Mouse (Mus musculus): ENCODE data around the gene Mybpc3. TPM values are rescaled to one million over a fixed set of nuclear protein-coding genes. Genes with fewer than 3 reads are reported as not detected.
A peak's percentile ranks its signal among the peaks of the same experiment; 100 is the strongest.

Gene Mybpc3
- polyA plus RNA-seq, 1 experiment from 2014 or later: 0.07 TPM

- no peaks in the 10 kb centered on the region for H3K27me3 ChIP-seq (ENCODE audit: control insufficient read depth, insufficient read depth, low read length)
- TF ChIP-seq EP300 (optimal IDR thresholded peaks at IDR 0.05): no peak
- 0 out of 2 replicates have a peak, but pooled peaks have one; percentile 2 for TF ChIP-seq CTCF (IDR thresholded peaks at IDR 0.05; ENCODE audit: low read depth)
- WGBS: 87% methylated on average over 6 of the region's 6 CpGs
- no peak overlapping the region for H3K4me3 ChIP-seq (ENCODE audit: low read depth, low read length)
- no peak for DNase-seq (ENCODE audit: low spot score)
- H3K27ac ChIP-seq (replicated peaks): no peak overlapping the region
- no peaks in the 10 kb centered on the region for H3K4me1 ChIP-seq (replicated peaks; ENCODE audit: control insufficient read depth, insufficient read depth)
- no peak overlapping the region for H3K4me2 ChIP-seq (replicated peaks; ENCODE audit: low read depth)
- no peak overlapping the region for H3K9ac ChIP-seq (ENCODE audit: low read length)
- H3K9me3 ChIP-seq (ENCODE audit: control insufficient read depth, low read length): no peaks in the 10 kb centered on the region
- peaks cover 6% of the 10 kb centered on the region; the same call in 1 of the 2 replicates for H3K36me3 ChIP-seq (ENCODE audit: control insufficient read depth, insufficient read depth, low read length)
- ATAC-seq (ENCODE audit: low FRiP score, low TSS enrichment): no peak
Measured at GRCm38 (mm10) chr2:91142920-91143319, 25.0 kb downstream of the Mybpc3 start.

GRCm38 (mm10) chr2:91143401-91143800 is 25.5 kb downstream of the Mybpc3 start:
- Histone ChIP-seq H3K4me2 (replicated peaks; ENCODE audit: low read depth) (no peak overlapping the region), H3K9me3 (ENCODE audit: control insufficient read depth, low read length) (no peaks in the 10 kb centered on the region), H3K4me1 (replicated peaks; ENCODE audit: control insufficient read depth, insufficient read depth) (no peaks in the 10 kb centered on the region), H3K27ac (replicated peaks) (no peak overlapping the region), H3K4me3 (ENCODE audit: low read depth, low read length) (no peak overlapping the region), H3K9ac (ENCODE audit: low read length) (no peak overlapping the region), H3K27me3 (ENCODE audit: control insufficient read depth, insufficient read depth, low read length) (no peaks in the 10 kb centered on the region), H3K36me3 (ENCODE audit: control insufficient read depth, insufficient read depth, low read length) (peaks cover 4% of the 10 kb centered on the region; the same call in 1 of the 2 replicates)
- no peak for ATAC-seq (ENCODE audit: low FRiP score, low TSS enrichment)
- TF ChIP-seq CTCF (IDR thresholded peaks at IDR 0.05; ENCODE audit: low read depth): no peak
- no peak for TF ChIP-seq EP300 (optimal IDR thresholded peaks at IDR 0.05)
- no peak for DNase-seq (ENCODE audit: low spot score)
- 91% methylated on average over 11 of the region's 11 CpGs for WGBS

- Histone ChIP-seq H3K9ac (ENCODE audit: low read length) (no peak overlapping the region), H3K9me3 (ENCODE audit: control insufficient read depth, low read length) (no peaks in the 10 kb centered on the region), H3K36me3 (ENCODE audit: control insufficient read depth, insufficient read depth, low read length) (peaks cover 4% of the 10 kb centered on the region), H3K27me3 (ENCODE audit: control insufficient read depth, insufficient read depth, low read length) (no peaks in the 10 kb centered on the region), H3K4me3 (ENCODE audit: low read depth, low read length) (no peak overlapping the region), H3K4me2 (replicated peaks; ENCODE audit: low read depth) (no peak overlapping the region), H3K27ac (replicated peaks) (no peak overlapping the region), H3K4me1 (replicated peaks; ENCODE audit: control insufficient read depth, insufficient read depth) (no peaks in the 10 kb centered on the region)
- DNase-seq (ENCODE audit: low spot score) (no peak), ATAC-seq (ENCODE audit: low FRiP score, low TSS enrichment) (no peak)
- no peak for TF ChIP-seq CTCF (IDR thresholded peaks at IDR 0.05; ENCODE audit: low read depth)
- TF ChIP-seq EP300 (optimal IDR thresholded peaks at IDR 0.05): no peak
Measured at GRCm38 (mm10) chr2:91148101-91148500, 30.2 kb downstream of the Mybpc3 start.

GRCm38 (mm10) chr2:91151331-91151730 is 33.4 kb downstream of the Mybpc3 start:
- no peak for ATAC-seq (ENCODE audit: low FRiP score, low TSS enrichment)
- 74% methylated on average over 1 of the region's 1 CpGs for WGBS
- TF ChIP-seq CTCF (IDR thresholded peaks at IDR 0.05; ENCODE audit: low read depth) (no peak), EP300 (optimal IDR thresholded peaks at IDR 0.05) (no peak)
- no peak overlapping the region for H3K27ac ChIP-seq (replicated peaks)
- no peak overlapping the region for H3K4me3 ChIP-seq (ENCODE audit: low read depth, low read length)
- no peaks in the 10 kb centered on the region for H3K27me3 ChIP-seq (ENCODE audit: control insufficient read depth, insufficient read depth, low read length)
- no peaks in the 10 kb centered on the region for H3K9me3 ChIP-seq (ENCODE audit: control insufficient read depth, low read length)
- H3K4me2 ChIP-seq (replicated peaks; ENCODE audit: low read depth): no peak overlapping the region
- H3K4me1 ChIP-seq (replicated peaks; ENCODE audit: control insufficient read depth, insufficient read depth): no peaks in the 10 kb centered on the region
- peaks cover 4% of the 10 kb centered on the region for H3K36me3 ChIP-seq (ENCODE audit: control insufficient read depth, insufficient read depth, low read length)
- no peak for DNase-seq (ENCODE audit: low spot score)
- no peak overlapping the region for H3K9ac ChIP-seq (ENCODE audit: low read length)

- TF ChIP-seq EP300 (optimal IDR thresholded peaks at IDR 0.05): no peak
- TF ChIP-seq CTCF (IDR thresholded peaks at IDR 0.05; ENCODE audit: low read depth): no peak
- Histone ChIP-seq H3K27me3 (ENCODE audit: control insufficient read depth, insufficient read depth, low read length) (no peaks in the 10 kb centered on the region), H3K4me3 (ENCODE audit: low read depth, low read length) (no peak overlapping the region), H3K27ac (replicated peaks) (no peak overlapping the region), H3K4me1 (replicated peaks; ENCODE audit: control insufficient read depth, insufficient read depth) (no peaks in the 10 kb centered on the region), H3K36me3 (ENCODE audit: control insufficient read depth, insufficient read depth, low read length) (peaks cover 4% of the 10 kb centered on the region; the same call in 1 of the 2 replicates), H3K4me2 (replicated peaks; ENCODE audit: low read depth) (no peak overlapping the region), H3K9me3 (ENCODE audit: control insufficient read depth, low read length) (no peaks in the 10 kb centered on the region), H3K9ac (ENCODE audit: low read length) (no peak overlapping the region)
- DNase-seq (ENCODE audit: low spot score) (no peak), ATAC-seq (ENCODE audit: low FRiP score, low TSS enrichment) (no peak)
- 60% methylated on average over 3 of the region's 3 CpGs for WGBS
Measured at GRCm38 (mm10) chr2:91152885-91153377, 35.0 kb downstream of the Mybpc3 start.

GRCm38 (mm10) chr2:91154091-91154490 is 36.1 kb downstream of the Mybpc3 start:
- no peak for TF ChIP-seq EP300 (optimal IDR thresholded peaks at IDR 0.05)
- TF ChIP-seq CTCF (IDR thresholded peaks at IDR 0.05; ENCODE audit: low read depth): no peak
- H3K4me1 ChIP-seq (replicated peaks; ENCODE audit: control insufficient read depth, insufficient read depth): no peaks in the 10 kb centered on the region
- peaks cover 4% of the 10 kb centered on the region; the same call in 1 of the 2 replicates for H3K36me3 ChIP-seq (ENCODE audit: control insufficient read depth, insufficient read depth, low read length)
- no peaks in the 10 kb centered on the region for H3K9me3 ChIP-seq (ENCODE audit: control insufficient read depth, low read length)
- ATAC-seq (ENCODE audit: low FRiP score, low TSS enrichment) (no peak), DNase-seq (ENCODE audit: low spot score) (no peak)
- whole genome bisulfite sequencing: 92% methylated on average over 3 of the region's 3 CpGs
- no peak overlapping the region for H3K4me2 ChIP-seq (replicated peaks; ENCODE audit: low read depth)
- H3K27me3 ChIP-seq (ENCODE audit: control insufficient read depth, insufficient read depth, low read length): no peaks in the 10 kb centered on the region
- H3K4me3 ChIP-seq (ENCODE audit: low read depth, low read length): no peak overlapping the region
- no peak overlapping the region for H3K9ac ChIP-seq (ENCODE audit: low read length)
- no peak overlapping the region for H3K27ac ChIP-seq (replicated peaks)

All from stomach, postnatal 0 days (tissue).